Mouse (Mus musculus) neural tube, embryonic 15.5 days (tissue): Measurements from ENCODE around the gene Adamts14. TPM values are rescaled to one million over a fixed set of nuclear protein-coding genes. Genes with fewer than 3 reads are reported as not detected.

Experiments
- ATAC-seq: fragments of 200-750 bp; cut with Nextera tagmentation; 2 replicates; pipeline ENCODE4 v1.8.0; 2017; ENCODE audit warnings: mild to moderate bottlenecking, moderate TSS enrichment, moderate library complexity; ENCODE audit not compliant: low FRiP score
- H3K27ac ChIP-seq: fragments of 300-500 bp; sonication (generic); replicated peaks from 2 replicates; pipeline ENCODE4 v1.5.1; 2015; ENCODE audit warnings: mild to moderate bottlenecking, inconsistent platforms
- H3K27me3 ChIP-seq: fragments of 300-500 bp; sonication (generic); replicated peaks from 2 replicates; pipeline ENCODE4 v1.6.1; 2015; ENCODE audit warnings: inconsistent platforms
- H3K36me3 ChIP-seq: fragments of 300-500 bp; sonication (generic); 2 replicates; pipeline ENCODE4 v1.6.1; 2015; ENCODE audit warnings: inconsistent platforms
- H3K4me1 ChIP-seq: fragments of 300-500 bp; sonication (generic); 2 replicates; pipeline ENCODE4 v1.6.1; 2015; ENCODE audit warnings: inconsistent platforms
- H3K4me2 ChIP-seq: fragments of 300-500 bp; sonication (generic); 2 replicates; pipeline ENCODE4 v1.6.1; 2015; ENCODE audit warnings: inconsistent platforms, mild to moderate bottlenecking, moderate library complexity
- H3K4me3 ChIP-seq: fragments of 300-500 bp; sonication (generic); replicated peaks from 2 replicates; pipeline ENCODE4 v1.5.1; 2015; ENCODE audit warnings: mild to moderate bottlenecking, inconsistent platforms
- H3K9ac ChIP-seq: fragments of 300-500 bp; sonication (generic); replicated peaks from 2 replicates; pipeline ENCODE4 v1.6.1; 2015; ENCODE audit warnings: mild to moderate bottlenecking, inconsistent platforms
- H3K9me3 ChIP-seq: fragments of 300-500 bp; sonication (generic); replicated peaks from 2 replicates; pipeline ENCODE4 v1.6.1; 2016; ENCODE audit warnings: inconsistent platforms
- WGBS: fragments of 180-500 bp; shearing (Covaris S2); methylation state at CpG from one replicate; pipeline ENCODE4 v1.1.7; 2015; ENCODE audit warnings: mixed read lengths; 5-methylcytosine and 5-hydroxymethylcytosine counted together
- polyA plus RNA-seq: library from polyadenylated mRNA; unstranded; fragments of >200 nt; fragmentation: Nextera tagmentation; extraction: Ambion mirVana; gene quantifications from 2 replicates; pipeline ENCODE4 v1.2.1, GENCODE M21; 2015

The Adamts14 gene
- polyA plus RNA-seq, 1 experiment from 2014 or later, result 0.54 TPM

DNA sequence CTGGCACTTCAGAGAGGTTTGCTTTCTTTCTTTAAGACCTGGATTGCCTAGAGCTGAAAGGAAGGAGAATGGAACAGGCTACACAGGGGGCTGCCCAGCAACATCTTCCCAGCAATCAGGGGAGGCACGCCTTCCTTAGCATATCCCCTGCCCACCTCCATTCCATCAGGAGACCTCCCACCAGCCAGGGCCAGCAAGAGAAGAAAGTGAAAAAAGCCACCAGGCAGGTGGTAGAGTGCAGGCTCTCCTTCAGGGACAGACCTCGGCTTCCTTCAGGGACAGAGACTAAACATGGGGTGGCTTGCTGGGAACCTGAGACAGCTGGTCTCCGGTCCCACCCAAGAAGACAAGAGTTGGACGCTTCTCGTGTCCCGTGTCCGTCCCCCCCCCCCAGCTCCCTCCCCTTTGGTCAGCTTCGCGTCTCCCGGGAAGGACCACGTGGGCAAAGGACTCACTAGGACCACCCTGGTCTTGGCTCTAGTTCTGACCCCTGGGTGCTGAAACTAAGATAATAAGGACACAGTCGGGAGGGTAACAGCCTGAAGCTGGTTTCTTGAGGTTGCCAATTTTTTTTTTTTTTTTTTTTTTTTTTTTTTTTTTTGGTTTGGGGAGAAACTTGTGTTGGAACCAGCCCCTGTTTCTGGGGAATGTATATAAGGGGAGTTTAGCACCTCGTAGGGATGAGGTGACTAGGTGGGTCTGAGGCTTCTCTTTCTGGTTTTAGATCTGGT, 98.4 kb downstream of the Adamts14 start:
- Histone ChIP-seq H3K4me3 (no peak overlapping the region), H3K9me3 (no peaks in the 10 kb centered on the region), H3K27me3 (0 out of 2 replicates have a peak, but pooled peaks cover 5% of the 10 kb centered on the region), H3K36me3 (no peaks in the 10 kb centered on the region), H3K4me1 (peaks cover 3% of the 10 kb centered on the region; the same call in 1 of the 2 replicates), H3K27ac (no peak overlapping the region), H3K9ac (no peak overlapping the region), H3K4me2 (no peak overlapping the region)
- WGBS, result 39% methylated on average over 13 of the region's 13 CpGs
- no peak for ATAC-seq

- Histone ChIP-seq H3K4me3 (no peak overlapping the region), H3K27ac (no peak overlapping the region), H3K36me3 (no peaks in the 10 kb centered on the region), H3K27me3 (0 out of 2 replicates have a peak, but pooled peaks cover 5% of the 10 kb centered on the region), H3K9me3 (no peaks in the 10 kb centered on the region), H3K4me2 (no peak overlapping the region), H3K9ac (no peak overlapping the region), H3K4me1 (peaks cover 3% of the 10 kb centered on the region; the same call in 1 of the 2 replicates)
- WGBS, result 88% methylated on average over 4 of the region's 4 CpGs
- ATAC-seq, result no peak
Measured at GRCm38 (mm10) chr10:61172496-61172895, 100.7 kb downstream of the Adamts14 start.

GRCm38 (mm10) chr10:61171654-61172053, 101.6 kb downstream of the Adamts14 start, which contains the start of gene Tbata:
Gene Tbata, plus strand, starts transcription at chr10:61171954.
- no peak for ATAC-seq
- peaks cover 3% of the 10 kb centered on the region; the same call in 1 of the 2 replicates for H3K4me1 ChIP-seq
- H3K9me3 ChIP-seq, result no peaks in the 10 kb centered on the region
- 0 out of 2 replicates have a peak, but pooled peaks cover 3% of the 10 kb centered on the region for H3K27me3 ChIP-seq
- WGBS, result 65% methylated on average over 3 of the region's 3 CpGs
- no peak within 1 kb of the TSS for H3K4me3 ChIP-seq
- H3K27ac ChIP-seq, result no peak within 1 kb of the TSS
- H3K36me3 ChIP-seq, result no peaks in the 10 kb centered on the region
- H3K4me2 ChIP-seq, result no peak within 1 kb of the TSS
- H3K9ac ChIP-seq, result no peak within 1 kb of the TSS

DNA sequence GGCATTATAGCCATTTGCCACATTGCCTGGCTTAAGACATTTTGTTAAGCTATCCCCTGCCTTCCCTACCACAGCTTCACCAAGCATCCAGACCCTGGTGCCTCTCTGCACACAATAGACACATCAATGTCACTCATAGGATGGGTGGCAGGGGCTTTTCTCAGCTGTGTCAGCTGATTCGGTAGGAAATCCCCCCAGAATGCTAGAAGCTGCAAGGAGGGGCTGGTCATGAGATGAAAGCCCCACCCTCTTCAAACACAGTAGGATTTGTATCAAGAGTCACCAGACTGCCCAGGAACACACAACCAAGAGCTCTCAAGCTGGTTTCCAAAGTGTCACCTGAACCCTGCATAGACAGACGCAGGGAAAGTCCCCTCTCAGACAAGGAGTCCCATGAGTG, 104.8 kb downstream of the Adamts14 start:
- Histone ChIP-seq H3K27me3 (no peaks in the 10 kb centered on the region), H3K4me3 (no peak overlapping the region), H3K9me3 (no peaks in the 10 kb centered on the region), H3K4me2 (no peak overlapping the region), H3K4me1 (no peaks in the 10 kb centered on the region), H3K9ac (no peak overlapping the region), H3K27ac (no peak overlapping the region), H3K36me3 (no peaks in the 10 kb centered on the region)
- 82% methylated on average over 2 of the region's 2 CpGs for WGBS
- ATAC-seq, result no peak

- no peaks in the 10 kb centered on the region for H3K36me3 ChIP-seq
- ATAC-seq, result no peak
- no peak overlapping the region for H3K4me2 ChIP-seq
- H3K4me1 ChIP-seq, result no peaks in the 10 kb centered on the region
- H3K4me3 ChIP-seq, result no peak overlapping the region
- whole genome bisulfite sequencing, result 72% methylated on average over 9 of the region's 9 CpGs
- H3K9ac ChIP-seq, result no peak overlapping the region
- no peaks in the 10 kb centered on the region for H3K27me3 ChIP-seq
- no peak overlapping the region for H3K27ac ChIP-seq
- H3K9me3 ChIP-seq, result no peaks in the 10 kb centered on the region
Measured at GRCm38 (mm10) chr10:61167333-61168096, 105.7 kb downstream of the Adamts14 start.

- Histone ChIP-seq H3K4me2 (no peak overlapping the region), H3K9ac (no peak overlapping the region), H3K4me1 (no peaks in the 10 kb centered on the region), H3K27ac (no peak overlapping the region), H3K9me3 (no peaks in the 10 kb centered on the region), H3K4me3 (no peak overlapping the region), H3K36me3 (no peaks in the 10 kb centered on the region), H3K27me3 (no peaks in the 10 kb centered on the region)
- no peak for ATAC-seq
- WGBS, result 72% methylated on average over 3 of the region's 3 CpGs
Measured at GRCm38 (mm10) chr10:61162366-61162765, 110.9 kb downstream of the Adamts14 start.

DNA sequence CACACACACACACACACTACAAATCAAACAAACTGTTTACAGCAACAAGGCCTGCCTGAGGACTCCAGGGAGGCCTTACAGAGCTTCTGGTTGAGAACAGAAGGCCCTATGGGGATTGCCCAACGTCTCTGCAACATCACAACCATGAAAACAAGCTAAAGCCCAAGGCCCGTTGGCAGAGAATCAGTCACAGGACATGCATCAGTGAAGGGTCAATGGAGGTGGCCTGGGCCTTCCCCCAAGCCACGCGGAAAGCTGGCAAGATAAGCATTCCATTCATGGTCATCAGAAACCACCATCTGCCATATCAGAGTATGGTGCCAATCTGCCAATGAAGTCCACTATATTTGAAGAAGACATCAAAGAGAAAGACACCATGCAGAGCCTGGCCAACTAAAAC, 112.6 kb downstream of the Adamts14 start:
- 83% methylated on average over 4 of the region's 4 CpGs for WGBS
- no peak overlapping the region for H3K27ac ChIP-seq
- H3K27me3 ChIP-seq, result no peaks in the 10 kb centered on the region
- no peaks in the 10 kb centered on the region for H3K9me3 ChIP-seq
- no peak for ATAC-seq
- H3K4me2 ChIP-seq, result no peak overlapping the region
- H3K4me1 ChIP-seq, result no peaks in the 10 kb centered on the region
- no peaks in the 10 kb centered on the region for H3K36me3 ChIP-seq
- no peak overlapping the region for H3K9ac ChIP-seq
- H3K4me3 ChIP-seq, result no peak overlapping the region

DNA sequence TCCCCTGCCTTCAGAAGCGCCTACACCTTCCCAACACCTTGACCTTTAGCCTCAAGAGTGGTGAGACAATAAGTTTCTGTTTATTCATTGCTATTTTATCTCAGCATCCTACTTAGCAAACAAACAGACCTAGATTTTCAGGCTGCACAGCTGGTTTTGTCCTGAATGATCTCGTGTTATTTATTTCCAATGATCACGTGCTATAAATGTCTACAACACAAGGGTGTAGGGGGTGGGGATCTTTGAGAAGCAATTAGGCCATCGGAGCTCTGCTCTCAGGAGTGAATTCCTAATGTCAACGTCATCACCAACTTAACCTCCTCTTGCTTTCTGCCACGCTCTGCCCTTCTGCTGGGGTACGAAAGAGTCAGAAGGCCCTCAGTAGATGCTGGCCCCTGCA, 113.1 kb downstream of the Adamts14 start:
- no peaks in the 10 kb centered on the region for H3K36me3 ChIP-seq
- no peak overlapping the region for H3K27ac ChIP-seq
- WGBS, result 75% methylated on average over 7 of the region's 7 CpGs
- no peaks in the 10 kb centered on the region for H3K4me1 ChIP-seq
- ATAC-seq, result no peak
- no peak overlapping the region for H3K4me3 ChIP-seq
- no peaks in the 10 kb centered on the region for H3K27me3 ChIP-seq
- H3K9me3 ChIP-seq, result no peaks in the 10 kb centered on the region
- H3K9ac ChIP-seq, result no peak overlapping the region
- H3K4me2 ChIP-seq, result no peak overlapping the region

GRCm38 (mm10) chr10:61158594-61158993, 114.6 kb downstream of the Adamts14 start:
- WGBS, result 81% methylated on average over 3 of the region's 3 CpGs
- H3K4me1 ChIP-seq, result no peaks in the 10 kb centered on the region
- no peaks in the 10 kb centered on the region for H3K27me3 ChIP-seq
- no peak overlapping the region for H3K4me2 ChIP-seq
- no peak overlapping the region for H3K9ac ChIP-seq
- no peak overlapping the region for H3K4me3 ChIP-seq
- no peaks in the 10 kb centered on the region for H3K9me3 ChIP-seq
- no peaks in the 10 kb centered on the region for H3K36me3 ChIP-seq
- H3K27ac ChIP-seq, result no peak overlapping the region
- ATAC-seq, result no peak

DNA sequence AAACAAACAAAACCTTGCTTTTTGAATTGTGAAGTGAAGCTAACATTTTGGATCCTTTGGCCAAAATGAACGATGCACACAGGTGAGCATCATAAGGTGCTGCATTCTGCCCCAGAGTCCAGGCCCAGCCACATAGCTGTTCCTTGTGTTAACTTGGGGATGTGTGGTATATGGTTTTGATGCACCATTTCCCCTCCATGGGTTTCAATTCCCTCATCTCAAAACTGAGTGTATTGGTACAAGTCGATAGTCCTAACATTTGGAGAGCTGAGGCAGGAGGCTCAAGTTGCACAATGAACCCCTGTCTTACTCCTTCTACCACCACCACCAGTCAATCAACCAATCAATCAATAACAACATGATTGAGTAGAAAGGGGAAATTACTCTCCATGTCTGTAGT, 116.8 kb downstream of the Adamts14 start:
- ATAC-seq, result no peak

DNA sequence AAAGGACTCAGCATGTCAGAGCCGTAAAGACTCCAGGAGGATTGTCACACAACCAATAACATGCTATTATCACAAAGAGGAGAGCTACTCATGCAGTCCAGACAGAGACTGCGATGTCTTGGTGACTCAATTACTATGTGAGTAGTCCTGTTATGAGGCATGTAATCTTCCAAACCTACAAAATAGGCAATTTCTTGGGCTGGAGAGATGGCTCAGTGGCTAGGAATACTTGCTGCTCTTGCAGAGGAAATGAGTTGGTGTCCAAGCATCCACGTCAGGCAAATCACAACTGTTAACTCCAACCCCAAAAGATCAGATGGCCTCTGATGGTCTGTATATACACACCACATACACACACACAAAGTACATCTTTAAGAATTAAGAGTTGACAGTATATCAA, 117.6 kb downstream of the Adamts14 start:
- no peaks in the 10 kb centered on the region for H3K27me3 ChIP-seq
- no peak overlapping the region for H3K4me3 ChIP-seq
- ATAC-seq, result no peak
- H3K4me1 ChIP-seq, result no peaks in the 10 kb centered on the region
- H3K9ac ChIP-seq, result no peak overlapping the region
- no peak overlapping the region for H3K27ac ChIP-seq
- H3K36me3 ChIP-seq, result no peaks in the 10 kb centered on the region
- WGBS, result 78% methylated on average over 3 of the region's 3 CpGs
- no peak overlapping the region for H3K4me2 ChIP-seq
- H3K9me3 ChIP-seq, result no peaks in the 10 kb centered on the region

More for the DNA sequence above, 116.8 kb downstream of the Adamts14 start:
- Histone ChIP-seq H3K36me3 (no peaks in the 10 kb centered on the region), H3K4me2 (no peak overlapping the region), H3K27me3 (no peaks in the 10 kb centered on the region), H3K9me3 (no peaks in the 10 kb centered on the region), H3K9ac (no peak overlapping the region), H3K27ac (no peak overlapping the region), H3K4me1 (no peaks in the 10 kb centered on the region), H3K4me3 (no peak overlapping the region)
- WGBS, result 88% methylated on average over 2 of the region's 2 CpGs

GRCm38 (mm10) chr10:61152131-61152530, 121.1 kb downstream of the Adamts14 start:
- Histone ChIP-seq H3K4me3 (no peak overlapping the region), H3K36me3 (no peaks in the 10 kb centered on the region), H3K9me3 (no peaks in the 10 kb centered on the region), H3K27ac (no peak overlapping the region), H3K27me3 (no peaks in the 10 kb centered on the region), H3K4me1 (0 out of 2 replicates have a peak, but pooled peaks cover 5% of the 10 kb centered on the region), H3K4me2 (no peak overlapping the region), H3K9ac (no peak overlapping the region)
- ATAC-seq, result no peak
